Mouse (Mus musculus) kidney, adult 2 months (tissue): Measurements from ENCODE around the gene Sdhc. TPM values are rescaled to one million over a fixed set of nuclear protein-coding genes. Genes with fewer than 3 reads are reported as not detected.

Source experiments
- DNase-seq: peaks from one replicate; pipeline ENCODE4 v3.0.0; 2021
- H3K27ac ChIP-seq: fragments of 200-500 bp; 2 replicates; pipeline ENCODE4 v1.5.1; 2012; ENCODE audit warnings: low read depth, low read length, control low read depth, inconsistent platforms; ENCODE audit not compliant: insufficient read depth
- H3K27me3 ChIP-seq: fragments of 200-500 bp; replicated peaks from 2 replicates; pipeline ENCODE4 v1.6.1; 2012; ENCODE audit warnings: mild to moderate bottlenecking, moderate library complexity, low read length, inconsistent platforms; ENCODE audit not compliant: control insufficient read depth, insufficient read depth
- H3K36me3 ChIP-seq: fragments of 200-500 bp; 2 replicates; pipeline ENCODE4 v1.6.1; 2012; ENCODE audit warnings: mild to moderate bottlenecking, moderate library complexity, low read length, inconsistent platforms; ENCODE audit not compliant: control insufficient read depth, insufficient read depth
- H3K4me1 ChIP-seq: fragments of 200-500 bp; 2 replicates; pipeline ENCODE4 v1.6.1; 2011; ENCODE audit warnings: low read length; ENCODE audit not compliant: control insufficient read depth, insufficient read depth
- H3K4me3 ChIP-seq: fragments of 200-500 bp; 2 replicates; pipeline ENCODE4 v1.5.1; 2011; ENCODE audit warnings: mild to moderate bottlenecking, low read depth, low read length, control low read depth; ENCODE audit not compliant: insufficient read depth
- CTCF ChIP-seq: fragments of 200-500 bp; conservative IDR thresholded peaks from 2 replicates; pipeline ENCODE4 v1.5.1; 2011; ENCODE audit warnings: low read depth, mild to moderate bottlenecking, control low read depth, low read length, moderate library complexity, mixed read lengths; ENCODE audit not compliant: insufficient read depth, insufficient read length
- POLR2A ChIP-seq: fragments of 200-500 bp; IDR thresholded peaks from one replicate; pipeline ENCODE4 v1.6.1; 2011; ENCODE audit warnings: low read depth, low read length, control low read depth
- WGBS: fragments of 180-500 bp; shearing (Covaris S2); methylation state at CpG from one replicate; pipeline ENCODE4 v1.1.7; 2018; 5-methylcytosine and 5-hydroxymethylcytosine counted together
- polyA plus RNA-seq: library from polyadenylated mRNA; depleted of rRNA; stranded (reverse); fragments of >200 nt; gene quantifications from 2 replicates; pipeline ENCODE4 v1.2.3, GENCODE M21; 2012; rRNA removed

Gene Sdhc
- polyA plus RNA-seq, result 814 and 951 TPM in 2 replicates

- peaks cover 3% of the 10 kb centered on the region for H3K4me1 ChIP-seq
- under 1% methylated on average over 34 of the region's 34 CpGs for WGBS
- H3K36me3 ChIP-seq, result no peaks in the 10 kb centered on the region
- H3K27me3 ChIP-seq, result no peaks in the 10 kb centered on the region
- TF ChIP-seq POLR2A (peak; percentile 92), CTCF (no peak)
- peak within 1 kb of the TSS; percentile 100 for H3K27ac ChIP-seq
- H3K4me3 ChIP-seq, result peak within 1 kb of the TSS; percentile 100
- peak; percentile 98 for DNase-seq
These were observed at the start of gene Sdhc, which contains the start of gene Mpz for GRCm38 (mm10) chr1:171149974-171150760. Gene Sdhc (minus strand): TSS chr1:171150603. Gene Mpz (plus strand): TSS chr1:171150711.

DNA sequence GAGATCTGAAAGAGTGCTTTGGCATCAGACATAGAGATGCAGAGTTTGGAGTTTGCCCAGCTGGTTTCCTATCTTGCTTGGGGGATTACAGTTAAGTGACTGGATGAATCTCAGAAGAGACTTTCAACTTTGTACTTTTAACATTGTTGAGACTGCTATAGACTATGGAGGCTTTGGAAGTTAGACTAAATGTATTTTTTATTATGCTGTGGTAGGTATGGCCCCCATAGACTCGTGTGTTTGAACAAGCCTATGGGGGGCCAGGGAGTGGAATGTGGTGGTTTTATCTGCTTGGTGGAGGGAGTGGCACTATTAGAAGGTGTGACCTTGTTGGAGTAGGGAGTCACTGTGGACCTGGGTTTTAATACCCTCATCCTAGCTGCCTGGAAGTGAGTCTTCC lies 49.1 kb upstream of the Sdhc start:
- H3K27ac ChIP-seq, result no peak overlapping the region
- H3K4me3 ChIP-seq, result no peak overlapping the region
- no peaks in the 10 kb centered on the region for H3K4me1 ChIP-seq
- WGBS, result 74% methylated on average over 1 of the region's 1 CpGs
- DNase-seq, result no peak
- TF ChIP-seq POLR2A (no peak), CTCF (no peak)
- H3K27me3 ChIP-seq, result 0 out of 2 replicates have a peak, but pooled peaks cover 3% of the 10 kb centered on the region
- H3K36me3 ChIP-seq, result no peaks in the 10 kb centered on the region

GRCm38 (mm10) chr1:171195887-171196397 lies 45.5 kb upstream of the Sdhc start, which contains the start of gene Pcp4l1:
Gene Pcp4l1 (minus strand): TSS chr1:171196268.
- TF ChIP-seq CTCF (no peak), POLR2A (no peak)
- Histone ChIP-seq H3K27ac (no peak within 1 kb of the TSS), H3K4me3 (peak within 1 kb of the TSS; percentile 51), H3K4me1 (no peaks in the 10 kb centered on the region), H3K36me3 (no peaks in the 10 kb centered on the region), H3K27me3 (0 out of 2 replicates have a peak, but pooled peaks cover 3% of the 10 kb centered on the region)
- WGBS, result 1% methylated on average over 33 of the region's 33 CpGs
- DNase-seq, result peak; percentile 62

DNA sequence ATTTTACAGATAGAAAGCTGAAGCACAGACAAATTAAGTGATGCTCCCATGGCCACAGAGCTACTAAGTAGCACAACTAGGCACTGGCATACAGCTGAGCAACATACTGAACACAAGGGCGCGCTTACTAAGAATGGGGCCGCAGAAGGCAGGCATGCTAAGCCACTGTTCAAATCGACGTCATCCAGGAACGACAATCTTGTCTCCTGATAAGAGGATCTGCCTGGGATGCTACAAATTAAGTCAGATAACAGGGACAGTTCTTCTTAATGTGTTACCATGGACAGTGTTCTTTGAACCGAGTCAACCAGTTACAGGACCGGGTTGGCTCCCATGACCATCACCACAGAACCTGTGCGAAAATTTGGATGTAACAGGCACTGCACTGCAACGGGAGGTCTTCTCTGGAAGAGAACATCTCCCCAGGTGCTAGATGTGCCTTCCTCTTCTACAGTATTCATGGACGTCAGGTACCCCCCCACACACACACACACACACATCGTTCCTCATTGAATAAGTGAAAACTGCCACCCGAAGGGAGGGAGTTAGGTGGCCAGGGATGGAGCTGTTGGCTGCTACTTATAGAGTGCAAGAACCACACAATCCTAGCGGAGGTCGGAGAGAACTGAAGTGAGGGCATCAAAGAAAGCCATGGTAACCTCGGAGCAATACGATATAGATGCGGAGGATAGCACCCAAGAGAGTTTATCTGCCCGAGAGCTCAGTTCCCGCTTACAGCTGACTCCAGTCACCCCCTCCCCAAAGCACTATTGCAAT lies 44.8 kb upstream of the Sdhc start:
- Histone ChIP-seq H3K36me3 (no peaks in the 10 kb centered on the region), H3K4me3 (peak overlapping the region; percentile 51; the same call in 1 of the 2 replicates), H3K4me1 (no peaks in the 10 kb centered on the region), H3K27ac (no peak overlapping the region), H3K27me3 (0 out of 2 replicates have a peak, but pooled peaks cover 3% of the 10 kb centered on the region)
- WGBS, result 23% methylated on average over 20 of the region's 20 CpGs
- TF ChIP-seq POLR2A (no peak), CTCF (no peak)
- DNase-seq, result no peak

DNA sequence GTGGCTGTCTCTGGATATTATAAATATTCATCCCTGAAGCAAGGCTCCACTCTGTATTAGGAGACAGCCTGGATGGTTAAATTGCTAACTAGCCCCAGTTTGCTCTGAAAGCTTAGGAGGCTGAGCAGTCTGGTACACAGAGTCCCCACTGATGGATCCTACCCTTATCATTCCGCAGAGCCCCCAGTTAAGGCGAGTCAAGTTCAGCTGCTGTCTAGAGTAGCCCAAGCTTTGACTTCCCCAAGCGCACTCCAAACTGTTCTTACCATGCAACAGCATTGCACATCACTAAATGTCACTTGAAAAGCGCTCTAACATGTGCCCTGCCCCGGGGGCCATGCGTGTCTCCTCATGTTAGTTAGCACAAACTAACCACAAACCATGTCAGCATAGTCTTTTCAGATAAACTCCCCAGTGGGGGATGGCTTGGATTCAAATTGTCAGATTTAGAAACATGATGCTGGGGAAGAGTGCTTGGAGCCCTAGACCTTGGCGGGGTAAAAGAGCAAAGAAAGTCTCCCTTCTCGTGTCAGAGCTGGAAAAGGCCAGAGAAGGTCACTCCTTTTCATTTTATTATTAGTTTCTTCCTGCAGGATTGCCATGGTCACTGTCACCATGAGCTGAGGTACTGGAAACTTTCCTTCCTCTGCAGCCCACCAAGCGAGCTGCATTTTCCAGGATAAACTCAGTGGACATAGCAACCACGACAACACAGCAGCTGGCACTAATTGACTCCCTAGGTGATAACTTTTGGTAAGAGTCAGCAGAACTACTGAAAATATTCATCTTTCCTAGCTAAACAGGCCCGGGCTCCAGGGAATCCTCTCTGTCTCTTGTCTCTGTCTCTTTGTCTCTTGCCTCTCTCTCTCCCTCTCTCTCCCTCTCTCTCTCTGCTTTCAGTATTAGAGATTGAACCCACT lies 43.8 kb upstream of the Sdhc start:
- TF ChIP-seq POLR2A, result no peak
- TF ChIP-seq CTCF, result no peak
- Histone ChIP-seq H3K27ac (no peak overlapping the region), H3K27me3 (0 out of 2 replicates have a peak, but pooled peaks cover 3% of the 10 kb centered on the region), H3K4me3 (no peak overlapping the region), H3K36me3 (no peaks in the 10 kb centered on the region), H3K4me1 (peaks cover 2% of the 10 kb centered on the region; the same call in 1 of the 2 replicates)
- WGBS, result 56% methylated on average over 11 of the region's 11 CpGs
- DNase-seq, result no peak
